Mouse (Mus musculus): ENCODE data around the gene Gstm7.
A peak's percentile ranks its signal among the peaks of the same experiment; 100 is the strongest.
"Not testable (repeated sequence)": the region's sequence is repeated elsewhere in the genome, so short reads cannot be mapped to it uniquely, and the experiment has no call there.

The Gstm7 gene

GRCm38 (mm10) chr3:107931670-107932069 lies at the start of gene Gstm7:
TSS of gene Gstm7 (minus strand) at chr3:107931817.
- DNase-seq (ENCODE audit: low spot score in 2 of 2), result peak; percentile 98

GRCm38 (mm10) chr3:107981261-107981660 lies 49.6 kb upstream of the Gstm7 start:
- peak in 1 of 2 experiments; percentile 20 for DNase-seq (ENCODE audit: low spot score in 2 of 2)

- DNase-seq (ENCODE audit: low spot score in 2 of 2), result peak in 1 of 2 experiments; percentile 3
Observed at GRCm38 (mm10) chr3:107977691-107978090, 46.1 kb upstream of the Gstm7 start.

- no peak for DNase-seq (ENCODE audit: low spot score in 2 of 2)
Observed at GRCm38 (mm10) chr3:107974237-107974636, 42.6 kb upstream of the Gstm7 start.

GRCm38 (mm10) chr3:107972070-107972469 lies 40.5 kb upstream of the Gstm7 start:
- DNase-seq (ENCODE audit: low spot score in 2 of 2), result no peak

GRCm38 (mm10) chr3:107971101-107971500 lies 39.5 kb upstream of the Gstm7 start:
- DNase-seq (ENCODE audit: low spot score in 2 of 2), result not testable (repeated sequence)

GRCm38 (mm10) chr3:107968724-107969395 lies 37.2 kb upstream of the Gstm7 start, which contains the start of gene Gstm3:
TSS of gene Gstm3 (minus strand) at chr3:107969283.
- no peak for DNase-seq (ENCODE audit: low spot score in 2 of 2)

GRCm38 (mm10) chr3:107966631-107967030 lies 35.0 kb upstream of the Gstm7 start:
- DNase-seq (ENCODE audit: low spot score in 2 of 2), result no peak

- DNase-seq (ENCODE audit: low spot score in 2 of 2), result no peak
Observed at GRCm38 (mm10) chr3:107965592-107965991, 34.0 kb upstream of the Gstm7 start.

GRCm38 (mm10) chr3:107964656-107965308 lies 33.2 kb upstream of the Gstm7 start:
- no peak for DNase-seq (ENCODE audit: low spot score in 2 of 2)

GRCm38 (mm10) chr3:107964026-107964425 lies 32.4 kb upstream of the Gstm7 start:
- DNase-seq (ENCODE audit: low spot score in 2 of 2), result no peak

GRCm38 (mm10) chr3:107955260-107955659 lies 23.6 kb upstream of the Gstm7 start:
- DNase-seq (ENCODE audit: low spot score in 2 of 2), result not testable (repeated sequence)

- DNase-seq (ENCODE audit: low spot score in 2 of 2), result no peak
Observed at GRCm38 (mm10) chr3:107953906-107954305, 22.3 kb upstream of the Gstm7 start.

- peak; percentile 79 to 82 for DNase-seq (ENCODE audit: low spot score in 2 of 2)
Observed at GRCm38 (mm10) chr3:107953328-107953755, 21.7 kb upstream of the Gstm7 start.

- no peak for DNase-seq (ENCODE audit: low spot score in 2 of 2)
Observed at GRCm38 (mm10) chr3:107950531-107950930, 18.9 kb upstream of the Gstm7 start.

- not testable (repeated sequence) for DNase-seq (ENCODE audit: low spot score in 2 of 2)
Observed at GRCm38 (mm10) chr3:107949461-107949860, 17.8 kb upstream of the Gstm7 start.

- no peak for DNase-seq (ENCODE audit: low spot score in 2 of 2)
Observed at GRCm38 (mm10) chr3:107945729-107946128, 14.1 kb upstream of the Gstm7 start.

GRCm38 (mm10) chr3:107943239-107943990 lies 11.8 kb upstream of the Gstm7 start, which contains the start of gene Gstm6:
TSS of gene Gstm6 (minus strand) at chr3:107943749.
- peak; percentile 61 to 72 for DNase-seq (ENCODE audit: low spot score in 2 of 2)

- DNase-seq (ENCODE audit: low spot score in 2 of 2), result no peak
Observed at GRCm38 (mm10) chr3:107941261-107941660, 9.6 kb upstream of the Gstm7 start.

- peak in 1 of 2 experiments; percentile 54 for DNase-seq (ENCODE audit: low spot score in 2 of 2)
Observed at GRCm38 (mm10) chr3:107940524-107940923, 8.9 kb upstream of the Gstm7 start.

GRCm38 (mm10) chr3:107939830-107940229 lies 8.2 kb upstream of the Gstm7 start:
- peak; percentile 57 to 82 for DNase-seq (ENCODE audit: low spot score in 2 of 2)

- DNase-seq (ENCODE audit: low spot score in 2 of 2), result peak; percentile 50 to 59
Observed at GRCm38 (mm10) chr3:107939403-107939802, 7.8 kb upstream of the Gstm7 start.
